Mouse (Mus musculus): ENCODE results near the gene Vamp5.

DNA sequence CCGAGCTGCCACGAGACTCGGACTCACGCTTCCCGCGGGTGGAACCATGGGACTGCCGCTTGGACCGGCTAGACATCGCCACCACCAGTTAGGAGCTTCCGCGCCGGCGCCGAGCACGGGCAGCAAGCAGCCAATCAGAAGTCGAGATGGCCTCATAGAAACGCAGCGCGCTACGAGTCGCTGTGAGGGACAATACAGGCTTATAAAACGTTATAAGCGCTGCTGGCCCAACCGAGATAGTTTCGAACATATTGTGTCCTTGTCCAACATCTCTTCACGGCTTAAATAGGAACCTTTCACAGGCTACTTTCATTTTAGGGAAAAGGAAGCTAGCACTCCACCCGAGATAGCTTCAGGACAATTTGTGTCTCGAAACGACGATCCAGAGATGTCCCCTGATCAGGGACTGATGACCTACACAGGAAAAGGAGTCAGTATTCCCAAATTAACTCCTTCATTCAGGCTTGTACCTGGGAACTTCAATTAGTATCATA, 35.1 kb downstream of the Vamp5 start, which contains the start of gene Usp39:
- TF ChIP-seq HCFC1 (IDR thresholded peaks at IDR 0.05; ENCODE audit: borderline replicate concordance, insufficient read depth, low read length) (peak; percentile 31; the same call in 1 of the 2 replicates), ZC3H11A (IDR thresholded peaks at IDR 0.05; ENCODE audit: borderline replicate concordance, low read depth, low read length) (no peak), ZNF384 (IDR thresholded peaks at IDR 0.05; ENCODE audit: low read depth, low read length) (no peak), MAFK (IDR thresholded peaks at IDR 0.05; ENCODE audit: insufficient read depth, low read depth, low read length) (no peak), CHD2 (IDR thresholded peaks at IDR 0.05; ENCODE audit: low read depth, low read length) (no peak)

Measured in ES-E14 (cell line).